Mouse (Mus musculus) frontal cortex, postnatal 25 days (tissue): Measurements from ENCODE around the gene Arrdc5.

Source experiments
- DNase-seq, 2 experiments: peaks; one replicate each; pipeline ENCODE4 v3.0.0; 2022; ENCODE audit warnings: low spot score in 2 of 2

Gene Arrdc5

GRCm38 (mm10) chr17:56303160-56303846 lies 3.2 kb upstream of the Arrdc5 start, which contains the start of gene Uhrf1:
Uhrf1 (plus strand) TSS chr17:56303321.
- DNase-seq: no peak

- DNase-seq: no peak
Measured at GRCm38 (mm10) chr17:56302363-56302996, 2.4 kb upstream of the Arrdc5 start.

DNA sequence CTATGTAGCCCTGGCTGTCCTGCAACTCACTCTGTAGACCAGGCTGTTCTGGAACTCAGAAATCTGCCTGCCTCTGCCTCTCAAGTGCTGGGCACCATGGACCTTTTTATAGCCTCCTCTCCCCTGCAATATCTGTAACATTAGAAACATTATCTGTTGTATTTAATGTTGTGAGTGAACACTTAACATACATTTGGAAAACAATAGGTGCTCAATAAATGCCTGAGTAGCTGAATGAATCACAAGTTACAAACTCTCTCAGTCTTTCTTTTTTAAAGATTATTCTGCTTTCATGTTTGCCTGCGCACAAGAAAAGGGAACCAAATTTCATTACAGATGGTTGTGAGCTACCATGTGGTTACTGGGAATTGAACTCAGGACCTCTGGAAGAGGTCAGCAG lies 1.8 kb downstream of the Arrdc5 start:
- DNase-seq: no peak

- no peak for DNase-seq
Measured at GRCm38 (mm10) chr17:56296201-56296600, 3.9 kb downstream of the Arrdc5 start.

- DNase-seq: no peak
Measured at GRCm38 (mm10) chr17:56294241-56294640, 5.8 kb downstream of the Arrdc5 start.

DNA sequence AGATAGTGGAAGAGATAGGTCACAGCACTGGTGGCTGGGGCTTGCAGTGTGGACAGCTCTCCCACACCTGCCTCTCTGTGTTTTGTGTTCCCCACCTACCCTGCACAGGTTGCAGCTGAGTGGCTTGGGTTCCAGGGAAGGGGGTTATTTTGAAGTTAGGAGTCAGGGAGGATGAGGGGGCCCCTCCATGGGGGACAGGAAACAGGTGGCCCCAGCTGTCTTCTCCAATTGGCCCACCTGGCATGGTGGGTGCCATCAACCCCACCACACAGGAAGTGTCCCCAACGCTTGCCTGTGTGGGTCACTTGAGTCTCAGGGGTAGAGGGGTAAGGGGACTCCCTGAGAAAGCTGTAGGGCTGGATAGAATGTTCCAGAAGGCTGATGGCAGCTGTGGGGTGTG lies 6.8 kb downstream of the Arrdc5 start:
- no peak for DNase-seq

DNA sequence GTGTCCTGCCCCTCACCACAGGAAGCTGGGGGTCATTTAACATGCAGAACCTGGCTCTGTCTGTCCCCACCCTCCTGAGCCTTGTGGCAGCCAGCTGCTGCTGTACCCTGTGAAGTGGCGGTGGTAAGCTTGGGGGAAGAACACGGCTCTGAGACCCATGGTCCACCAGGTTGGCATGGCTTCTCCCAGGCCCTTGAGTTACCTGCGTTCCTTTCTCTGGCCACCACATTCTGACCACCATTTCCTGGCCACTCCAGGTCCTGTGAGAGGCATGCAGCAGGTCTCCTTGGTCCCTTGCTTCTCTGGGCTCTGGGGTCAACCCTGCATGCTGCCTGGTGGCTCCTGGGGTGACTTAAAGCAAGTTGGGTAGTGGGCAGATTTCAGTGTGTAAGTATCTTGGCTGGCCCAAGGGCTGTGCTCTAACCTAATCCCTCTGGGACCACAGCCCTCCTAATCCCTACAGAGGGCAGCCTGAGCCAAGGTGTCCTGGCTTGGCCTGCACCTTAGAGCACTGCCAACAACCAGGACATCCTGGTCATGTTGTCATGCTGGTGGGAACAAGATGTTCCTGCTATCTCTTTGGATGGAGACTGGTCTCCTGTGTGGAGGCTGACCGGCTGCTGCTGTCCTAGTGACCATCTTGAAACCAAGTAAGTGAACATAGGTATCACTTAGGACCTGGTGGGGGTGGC lies 7.4 kb downstream of the Arrdc5 start, which contains the start of gene Plin3:
Gene Plin3, minus strand, starts transcription at position 343 of the 692 bp plus-strand sequence.
- DNase-seq: no peak

GRCm38 (mm10) chr17:56291826-56292475 lies 8.1 kb downstream of the Arrdc5 start:
- no peak for DNase-seq

GRCm38 (mm10) chr17:56291171-56291511 lies 8.9 kb downstream of the Arrdc5 start:
- no peak for DNase-seq

GRCm38 (mm10) chr17:56290388-56291170 lies 9.5 kb downstream of the Arrdc5 start:
- peak; percentile 63 to 64 for DNase-seq

DNA sequence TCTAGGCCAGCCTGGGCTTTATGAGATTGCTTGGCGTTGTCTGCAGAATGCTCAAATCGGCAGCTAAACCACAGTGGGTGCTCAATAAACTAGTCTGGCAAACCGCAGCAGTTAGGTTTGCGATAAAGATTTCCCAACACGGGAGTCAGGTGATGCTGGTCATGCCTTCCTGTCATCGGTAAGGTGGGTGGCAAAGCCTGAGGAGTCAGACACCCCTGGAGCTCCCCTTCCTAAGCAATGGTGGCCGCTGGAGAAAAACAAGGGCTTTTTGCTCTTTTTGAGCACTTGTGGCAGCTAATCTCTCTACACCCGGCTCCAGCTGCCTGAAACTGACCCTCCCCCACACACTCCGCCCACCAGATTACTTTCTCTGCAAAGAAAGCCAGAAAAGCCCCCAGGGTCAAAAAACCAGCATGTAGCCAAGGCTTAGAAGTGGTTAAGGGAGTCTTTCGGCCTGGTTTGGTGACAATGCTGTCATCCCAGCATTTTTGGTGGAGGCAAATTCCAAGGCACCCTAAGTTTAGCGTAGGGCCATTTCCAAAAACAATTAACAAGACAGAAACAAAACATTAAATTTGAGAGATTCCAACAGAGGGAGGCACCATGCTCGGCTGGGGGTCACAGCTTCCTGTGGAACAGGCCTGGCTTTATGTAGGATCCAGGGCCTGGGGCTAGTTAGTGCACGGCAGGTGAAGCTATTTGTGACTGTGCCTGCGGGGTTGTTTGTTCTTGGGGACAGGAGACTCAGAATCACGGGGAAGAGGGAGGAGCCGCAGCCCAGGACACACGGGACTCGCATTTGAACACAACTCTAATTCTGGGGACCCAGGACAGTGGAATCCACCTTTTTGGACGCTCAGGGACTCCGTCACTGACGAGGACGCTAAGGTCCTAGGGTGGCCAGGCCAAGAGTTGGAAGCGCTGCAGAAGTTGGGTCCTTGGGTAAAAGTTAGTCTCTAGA lies 10.4 kb downstream of the Arrdc5 start:
- no peak for DNase-seq

DNA sequence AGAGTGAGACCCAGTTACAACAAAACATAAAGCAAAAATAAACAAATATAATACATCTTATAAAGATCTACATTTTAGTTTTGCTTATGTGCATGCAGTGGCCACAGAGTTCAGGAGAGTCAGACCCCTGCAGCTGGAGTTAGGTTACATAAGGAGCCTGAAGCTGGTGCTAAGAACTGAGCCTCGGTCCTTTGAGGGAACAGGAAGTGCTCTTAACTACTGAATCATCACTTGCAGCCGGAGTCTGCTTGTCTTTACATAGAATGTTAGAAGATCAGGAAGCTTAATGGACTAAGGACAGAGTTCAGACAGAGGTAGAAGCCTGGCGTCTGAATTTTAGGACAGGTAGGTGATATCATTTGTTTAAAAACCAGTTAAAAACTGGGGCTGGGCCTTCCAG lies 11.2 kb downstream of the Arrdc5 start:
- no peak for DNase-seq

- DNase-seq: no peak
Measured at GRCm38 (mm10) chr17:56287830-56288229, 12.3 kb downstream of the Arrdc5 start.

DNA sequence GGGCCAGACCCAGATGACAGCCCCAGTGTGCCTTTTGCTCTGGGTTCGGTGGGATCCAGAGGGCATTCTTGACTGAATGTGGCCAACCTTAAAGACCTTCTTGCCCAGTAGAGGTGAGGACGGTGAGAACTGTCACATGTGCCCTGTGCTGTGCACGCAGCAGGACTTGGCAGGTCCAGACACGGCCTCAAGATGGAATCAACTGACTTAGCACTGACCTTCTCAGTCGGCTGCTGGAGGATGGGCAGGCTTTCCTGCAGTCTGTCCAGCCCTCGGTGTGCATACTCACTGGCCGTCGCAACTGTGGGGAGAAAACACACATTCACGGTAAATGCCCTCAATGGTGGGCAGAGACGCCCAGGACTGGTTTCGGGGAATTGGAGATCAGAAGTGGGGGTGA lies 14.1 kb downstream of the Arrdc5 start:
- DNase-seq: no peak

DNA sequence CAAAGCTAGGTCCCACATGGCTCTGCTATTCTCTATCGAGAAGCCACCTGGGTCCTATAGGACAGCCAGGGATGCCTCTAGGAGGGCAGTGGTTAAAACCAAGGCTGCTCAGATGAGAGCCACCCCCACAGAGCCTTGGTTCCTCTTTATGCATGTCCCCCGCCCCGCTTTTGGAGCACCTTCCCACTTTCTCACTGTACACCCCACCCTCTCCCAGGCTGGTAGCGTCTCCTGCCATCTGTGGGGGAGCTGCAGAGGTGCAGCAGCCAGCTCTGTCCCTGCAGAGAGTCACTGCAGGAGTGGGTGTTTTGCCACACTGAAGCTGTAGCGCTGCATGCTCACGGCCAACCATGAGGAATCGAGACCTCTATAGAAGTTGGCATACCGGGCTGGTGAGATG lies 16.8 kb downstream of the Arrdc5 start:
- DNase-seq: no peak

- DNase-seq: no peak
Measured at GRCm38 (mm10) chr17:56282802-56283201, 17.3 kb downstream of the Arrdc5 start.

- no peak for DNase-seq
Measured at GRCm38 (mm10) chr17:56281193-56281592, 18.9 kb downstream of the Arrdc5 start.

GRCm38 (mm10) chr17:56279481-56280155 lies 20.5 kb downstream of the Arrdc5 start:
- DNase-seq: no peak

DNA sequence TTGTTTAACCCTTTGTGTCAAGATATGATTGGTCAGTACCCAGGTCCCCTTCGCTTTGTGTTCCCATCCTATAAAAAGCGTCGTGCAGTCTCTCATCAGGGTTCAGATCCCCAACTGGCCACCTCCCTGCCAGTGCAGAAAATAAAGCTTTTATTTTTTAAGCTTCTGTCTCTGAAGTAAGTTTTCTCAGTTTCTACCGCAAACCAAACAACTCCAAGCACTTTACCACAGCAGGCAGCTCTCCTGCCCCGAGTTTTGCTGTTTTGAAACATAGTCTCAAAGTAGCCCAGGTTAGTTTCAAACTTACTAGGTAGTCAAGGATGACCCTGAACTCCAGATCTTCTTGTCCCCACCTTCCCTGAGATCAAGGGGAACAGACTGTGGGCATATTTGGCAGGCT lies 21.7 kb downstream of the Arrdc5 start:
- no peak for DNase-seq

GRCm38 (mm10) chr17:56277567-56277893 lies 22.6 kb downstream of the Arrdc5 start:
- no peak for DNase-seq
